ENCODE assay signal across 13 mouse cellular contexts in the genomic region with DNA sequence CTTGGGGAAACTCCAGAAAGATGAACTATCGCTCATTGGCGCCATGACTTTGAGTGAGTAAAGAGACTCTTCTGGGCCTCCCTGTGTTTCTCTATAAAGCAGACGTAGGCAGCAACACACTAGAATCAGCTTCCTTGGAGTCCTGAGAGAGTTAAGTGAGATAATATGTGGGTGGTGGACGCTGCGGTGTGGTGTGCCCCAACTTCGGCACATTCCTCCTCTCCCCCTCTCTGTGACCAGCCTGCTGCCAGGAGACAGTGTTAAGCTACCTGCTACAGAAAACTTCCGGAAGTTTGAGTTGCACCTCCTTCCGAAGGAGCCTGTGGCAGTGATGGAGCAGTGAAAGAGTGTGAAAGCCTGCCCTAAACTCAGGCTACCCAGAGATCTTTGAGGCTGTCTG. TPM values are rescaled to one million over a fixed set of nuclear protein-coding genes. Genes with fewer than 3 reads are reported as not detected.
DNase-seq lines count a peak whose midpoint lies in the region; TF ChIP-seq lines count a peak whose summit lies in the region.
"Not testable (repeated sequence)": the region's sequence is repeated elsewhere in the genome, so short reads cannot be mapped to it uniquely, and the experiment has no call there.
"Had no signal": no experiment of that assay in that cellular context is flagged by ENCODE, and none has a peak within 500 bp of the region (broad histone marks: within the 10 kb centered on the region; RNA-seq: fewer than 3 reads in every experiment).

No protein-coding gene starts in this region.

- H3K79me2 ChIP-seq in heart, adult 2 months (replicated peaks; ENCODE audit: control insufficient read depth, insufficient read depth, low read length), result not testable (repeated sequence)

- TF ChIP-seq POLR2A in heart, adult 2 months (IDR thresholded peaks at IDR 0.05; ENCODE audit: insufficient read depth, low read depth, low read length), result not testable (repeated sequence)

- TF ChIP-seq EP300 in heart, adult 2 months (IDR thresholded peaks at IDR 0.05; ENCODE audit: insufficient read depth, low read depth, low read length), result not testable (repeated sequence)

- DNase-seq in adrenal gland, postnatal 14 days, result peak; percentile 12
- DNase-seq in frontal cortex, postnatal 14 days (ENCODE audit: low spot score in 2 of 2), result peak; percentile 37 to 38
- peak; percentile 46 to 59 for DNase-seq in heart, adult 2 months
- DNase-seq in kidney, postnatal 14 days, result peak; percentile 55
- DNase-seq in left cerebral cortex, postnatal 36 days (ENCODE audit: low spot score in 2 of 2), result peak; percentile 71 to 73
- DNase-seq in right cerebral cortex, adult 2 months (ENCODE audit: low spot score in 2 of 2), result peak; percentile 49 to 67
- peak; percentile 47 for DNase-seq in testis, postnatal 14 days (ENCODE audit: low spot score)
- peak; percentile 35 for DNase-seq in urinary bladder, postnatal 25 days (ENCODE audit: low spot score)

- not testable (repeated sequence) for H3K4me1 ChIP-seq in heart, adult 2 months (ENCODE audit: control insufficient read depth, insufficient read depth, low read length)

- H3K36me3 ChIP-seq in heart, adult 2 months (ENCODE audit: control insufficient read depth, insufficient read depth, low read length), result not testable (repeated sequence)

- H3K27ac ChIP-seq in heart, adult 2 months, result not testable (repeated sequence)

- H3K4me3 ChIP-seq in heart, adult 2 months, result not testable (repeated sequence)

- not testable (repeated sequence) for TF ChIP-seq CTCF in heart, adult 2 months (IDR thresholded peaks at IDR 0.05)

- 75% methylated on average over 6 of the region's 8 CpGs for WGBS in heart, adult 2 months

- not testable (repeated sequence) for H3K9ac ChIP-seq in heart, adult 2 months (ENCODE audit: low read depth, low read length)

- H3K27me3 ChIP-seq in heart, adult 2 months (ENCODE audit: control insufficient read depth, insufficient read depth, low read length), result not testable (repeated sequence)

- intact Hi-C loops in heart, adult 2 months (cut with DNase I); left cerebral cortex, postnatal 36 days (cut with DNase I): not testable (repeated sequence)

RNA-seq across cellular contexts. Expression of a gene that starts 15.3 kb away (rescaled TPM):
- total RNA-seq in adrenal gland, postnatal 14 days (2021), result 0.26 TPM in 1 of 2 replicates, not detected in the other
- under 1 TPM; 0.16 to 0.32 TPM for total RNA-seq in heart, adult 2 months (2021)
- polyA plus RNA-seq in heart, adult 2 months (2012; rRNA removed), result 0.26 TPM in 1 of 2 replicates, not detected in the other
- 1 to 10 TPM; 1.5 to 3.0 TPM for total RNA-seq in left cerebral cortex, postnatal 36 days (2021)
- polyA plus RNA-seq: embryonic facial prominence, embryonic 10.5 days; heart, postnatal 0 days; limb, embryonic 13.5 days; lung, embryonic 14.5 days; myocyte had no signal

Comparison
In these comparisons a context has a peak if more than half of its experiments do, and no peak if none do; other contexts are left out.
1. DNase-seq: peak in every context shown above with its lines; median percentile 72 in left cerebral cortex, postnatal 36 days; 58 in right cerebral cortex, adult 2 months; 55 in kidney, postnatal 14 days; 52 in heart, adult 2 months; 47 in testis, postnatal 14 days; 38 in frontal cortex, postnatal 14 days; 35 in urinary bladder, postnatal 25 days; 12 in adrenal gland, postnatal 14 days.